Mouse (Mus musculus) limb, embryonic 13.5 days (tissue): ENCODE results near the gene Ndufb5. TPM values are rescaled to one million over a fixed set of nuclear protein-coding genes. Genes with fewer than 3 reads are reported as not detected.
"Not testable (repeated sequence)": the region's sequence is repeated elsewhere in the genome, so short reads cannot be mapped to it uniquely, and the experiment has no call there.

Experiments
- ATAC-seq: fragments of 200-750 bp; cut with Nextera tagmentation; 2 replicates; pipeline ENCODE4 v1.8.0; 2017; ENCODE audit warnings: low read depth, moderate number of reproducible peaks, moderate TSS enrichment; ENCODE audit not compliant: low FRiP score
- H3K27ac ChIP-seq: fragments of 300-500 bp; sonication (generic); 2 replicates; pipeline ENCODE4 v1.5.1; 2015; ENCODE audit warnings: inconsistent platforms, mild to moderate bottlenecking, moderate library complexity
- H3K27me3 ChIP-seq: fragments of 300-500 bp; sonication (generic); 2 replicates; pipeline ENCODE4 v1.6.1; 2015; ENCODE audit warnings: mild to moderate bottlenecking, inconsistent platforms
- H3K36me3 ChIP-seq: fragments of 300-500 bp; sonication (generic); 2 replicates; pipeline ENCODE4 v1.6.1; 2015; ENCODE audit warnings: inconsistent platforms, mild to moderate bottlenecking, moderate library complexity
- H3K4me1 ChIP-seq: fragments of 300-500 bp; sonication (generic); 2 replicates; pipeline ENCODE4 v1.6.1; 2015; ENCODE audit warnings: inconsistent platforms
- H3K4me2 ChIP-seq: fragments of 300-500 bp; sonication (generic); replicated peaks from 2 replicates; pipeline ENCODE4 v1.6.1; 2015; ENCODE audit warnings: inconsistent platforms, mild to moderate bottlenecking, moderate library complexity
- H3K4me3 ChIP-seq: fragments of 300-500 bp; sonication (generic); 2 replicates; pipeline ENCODE4 v1.5.1; 2015; ENCODE audit warnings: moderate library complexity, mild to moderate bottlenecking, inconsistent platforms
- H3K9ac ChIP-seq: fragments of 300-500 bp; sonication (generic); 2 replicates; pipeline ENCODE4 v1.6.1; 2015; ENCODE audit warnings: mild to moderate bottlenecking, inconsistent platforms
- H3K9me3 ChIP-seq: fragments of 300-500 bp; sonication (generic); 2 replicates; pipeline ENCODE4 v1.6.1; 2016; ENCODE audit warnings: inconsistent platforms
- WGBS: fragments of 180-500 bp; shearing (Covaris S2); methylation state at CpG from one replicate; pipeline ENCODE4 v1.1.7; 2015; 5-methylcytosine and 5-hydroxymethylcytosine counted together
- polyA plus RNA-seq: library from polyadenylated mRNA; unstranded; fragments of >200 nt; fragmentation: Nextera tagmentation; extraction: Ambion mirVana; gene quantifications from 2 replicates; pipeline ENCODE4 v1.2.1, GENCODE M21; 2015

Ndufb5 gene
- polyA plus RNA-seq, result 322 and 328 TPM in 2 replicates

DNA sequence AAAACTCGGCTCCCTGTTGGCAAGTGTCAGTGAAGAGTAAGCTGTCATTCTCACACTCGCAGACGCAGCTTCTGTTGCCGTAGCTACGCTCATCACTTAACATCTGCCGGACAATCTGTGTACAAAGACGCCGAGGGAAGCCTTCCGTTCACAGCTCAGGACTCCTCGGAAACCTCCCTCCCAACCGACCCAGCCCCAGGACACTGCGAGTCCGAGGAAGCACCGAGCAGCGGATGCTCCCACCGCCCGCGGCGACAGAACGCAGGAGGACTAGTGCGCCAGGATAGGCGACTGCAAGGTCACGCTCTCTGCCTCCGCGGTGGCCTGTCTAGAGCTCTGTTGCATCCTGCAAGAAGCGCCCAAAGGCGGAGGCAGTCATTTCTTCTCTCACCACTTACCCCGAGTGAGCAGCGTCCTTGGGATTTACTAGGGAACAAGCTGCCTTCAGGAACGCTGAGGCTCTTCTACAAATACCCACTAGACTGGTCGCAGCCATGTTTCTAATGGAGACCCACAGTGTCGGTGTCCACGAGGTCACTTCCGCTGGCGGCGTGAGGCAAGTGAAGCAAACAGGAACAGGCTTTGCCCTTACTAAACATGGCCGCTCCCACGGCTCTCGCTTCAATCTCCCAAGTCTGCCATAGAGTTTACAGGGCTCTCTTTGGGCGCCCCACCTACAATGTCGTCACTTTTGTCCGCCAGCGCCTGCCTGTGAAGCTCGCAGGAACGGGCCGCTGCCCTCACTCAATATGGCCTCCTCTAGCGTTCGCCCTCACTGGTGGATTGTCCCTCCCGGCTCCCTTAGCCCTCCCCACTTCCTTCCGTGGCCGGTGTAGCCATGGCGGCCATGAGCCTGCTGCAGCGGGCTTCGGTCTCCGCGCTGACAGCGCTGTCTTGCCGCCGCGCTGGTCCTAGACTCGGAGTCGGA, at the start of gene Ndufb5:
Gene Ndufb5, plus strand, starts transcription at position 747 of the 928 bp plus-strand sequence.
- H3K4me1 ChIP-seq, result peaks cover 19% of the 10 kb centered on the region
- peak within 1 kb of the TSS; percentile 90 for H3K4me3 ChIP-seq
- WGBS, result under 1% methylated on average over 62 of the region's 62 CpGs
- H3K9ac ChIP-seq, result peak within 1 kb of the TSS; percentile 90
- peaks cover 37% of the 10 kb centered on the region for H3K36me3 ChIP-seq
- no peaks in the 10 kb centered on the region for H3K9me3 ChIP-seq
- peak within 1 kb of the TSS; percentile 74 for H3K4me2 ChIP-seq
- no peaks in the 10 kb centered on the region for H3K27me3 ChIP-seq
- H3K27ac ChIP-seq, result peak within 1 kb of the TSS; percentile 70; the same call in 1 of the 2 replicates
- ATAC-seq, result peak; percentile 98

DNA sequence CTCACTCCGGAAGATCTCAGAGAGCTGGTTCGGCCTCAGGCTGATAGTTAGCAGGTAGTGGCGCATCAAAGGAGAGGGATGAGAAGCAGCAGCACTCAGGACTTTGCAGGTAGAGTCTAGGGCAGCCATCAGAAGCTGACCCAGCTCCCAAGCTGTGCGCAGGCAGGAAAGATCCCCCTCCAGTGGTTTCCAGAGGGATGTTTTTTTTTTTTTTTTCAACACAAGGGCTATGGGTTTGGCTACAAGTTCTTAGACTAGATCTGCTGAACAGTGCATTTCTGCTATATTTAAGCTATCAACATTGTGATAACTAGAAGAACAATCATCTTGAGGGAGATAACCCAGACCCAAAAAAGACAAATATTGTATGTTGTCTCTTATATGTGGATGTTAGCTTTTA, 49.6 kb upstream of the Ndufb5 start:
- 31% methylated on average over 4 of the region's 4 CpGs for WGBS
- Histone ChIP-seq H3K9me3 (no peaks in the 10 kb centered on the region), H3K36me3 (no peaks in the 10 kb centered on the region), H3K27me3 (no peaks in the 10 kb centered on the region), H3K4me2 (no peak overlapping the region), H3K4me1 (no peaks in the 10 kb centered on the region), H3K9ac (no peak overlapping the region), H3K27ac (no peak overlapping the region), H3K4me3 (no peak overlapping the region)
- no peak for ATAC-seq

DNA sequence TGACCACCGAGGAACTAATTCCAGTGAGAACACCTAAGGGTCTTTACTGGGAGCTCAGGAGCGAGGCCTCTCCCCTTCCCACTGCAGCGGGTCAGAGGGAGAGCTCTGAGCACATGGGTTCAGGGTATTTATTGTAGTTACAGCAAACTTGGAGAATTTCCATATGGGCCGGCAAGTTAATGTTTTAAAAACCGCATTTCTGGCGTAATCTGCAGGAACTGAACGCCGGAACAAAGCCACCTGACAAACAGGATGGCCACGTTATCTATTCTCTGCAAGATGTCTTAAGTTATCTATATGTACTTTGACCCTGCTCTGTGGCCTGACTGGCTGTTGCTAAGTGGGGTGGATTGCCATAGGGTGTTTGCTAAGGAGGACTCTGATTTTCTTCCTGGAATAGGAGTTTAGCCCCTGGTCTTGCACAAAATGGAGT, 47.2 kb upstream of the Ndufb5 start:
- Histone ChIP-seq H3K4me1 (no peaks in the 10 kb centered on the region), H3K36me3 (no peaks in the 10 kb centered on the region), H3K27me3 (no peaks in the 10 kb centered on the region), H3K27ac (no peak overlapping the region), H3K9ac (no peak overlapping the region), H3K9me3 (no peaks in the 10 kb centered on the region), H3K4me3 (no peak overlapping the region), H3K4me2 (no peak overlapping the region)
- 86% methylated on average over 9 of the region's 9 CpGs for WGBS
- ATAC-seq, result no peak

DNA sequence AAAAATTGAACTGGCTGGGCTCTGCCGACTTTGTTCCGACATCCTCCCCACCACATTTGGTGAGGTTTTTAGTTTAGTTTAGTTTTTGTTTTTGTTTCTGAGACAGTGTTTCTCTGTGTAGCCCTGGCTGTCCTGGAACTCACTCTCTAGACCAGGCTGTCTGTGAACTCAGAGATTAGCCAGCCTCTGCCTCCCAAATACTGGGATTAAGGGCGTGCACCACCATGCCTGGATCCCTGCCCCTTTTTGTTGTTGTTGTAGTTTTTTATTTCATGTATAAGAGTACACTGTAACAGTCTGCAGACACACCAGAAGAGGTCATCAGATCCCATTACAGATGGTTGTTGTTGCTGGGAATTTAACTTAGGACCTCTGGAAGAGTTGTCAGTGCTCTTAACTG, 46.8 kb upstream of the Ndufb5 start:
- no peak overlapping the region for H3K4me3 ChIP-seq
- H3K27me3 ChIP-seq, result no peaks in the 10 kb centered on the region
- H3K27ac ChIP-seq, result no peak overlapping the region
- ATAC-seq, result no peak
- 84% methylated on average over 3 of the region's 3 CpGs for whole genome bisulfite sequencing
- H3K4me1 ChIP-seq, result no peaks in the 10 kb centered on the region
- H3K4me2 ChIP-seq, result no peak overlapping the region
- H3K9me3 ChIP-seq, result no peaks in the 10 kb centered on the region
- H3K36me3 ChIP-seq, result no peaks in the 10 kb centered on the region
- H3K9ac ChIP-seq, result no peak overlapping the region

DNA sequence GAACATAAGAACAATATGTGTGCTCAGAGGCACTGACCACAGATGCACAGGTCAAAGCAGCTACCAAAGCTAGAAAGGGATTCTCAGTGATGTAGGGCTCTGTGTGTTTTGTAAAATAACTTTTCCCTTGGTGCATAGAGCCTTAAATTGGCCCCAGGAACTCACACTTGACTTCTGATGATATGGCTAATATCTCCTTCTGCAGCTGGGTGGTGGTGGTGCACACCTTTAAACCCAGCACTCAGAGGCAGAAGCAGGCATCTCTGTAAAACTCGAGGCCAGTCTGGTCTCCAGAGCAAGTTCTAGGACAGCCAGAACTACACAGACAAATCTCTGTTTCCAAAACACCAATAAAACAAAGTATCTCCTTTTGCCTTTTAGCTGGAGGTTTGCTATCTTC, 45.9 kb upstream of the Ndufb5 start:
- H3K4me1 ChIP-seq, result no peaks in the 10 kb centered on the region
- no peaks in the 10 kb centered on the region for H3K27me3 ChIP-seq
- H3K27ac ChIP-seq, result no peak overlapping the region
- 42% methylated on average over 1 of the region's 1 CpGs for WGBS
- no peak overlapping the region for H3K9ac ChIP-seq
- no peaks in the 10 kb centered on the region for H3K36me3 ChIP-seq
- H3K4me3 ChIP-seq, result no peak overlapping the region
- no peaks in the 10 kb centered on the region for H3K9me3 ChIP-seq
- H3K4me2 ChIP-seq, result no peak overlapping the region
- no peak for ATAC-seq

DNA sequence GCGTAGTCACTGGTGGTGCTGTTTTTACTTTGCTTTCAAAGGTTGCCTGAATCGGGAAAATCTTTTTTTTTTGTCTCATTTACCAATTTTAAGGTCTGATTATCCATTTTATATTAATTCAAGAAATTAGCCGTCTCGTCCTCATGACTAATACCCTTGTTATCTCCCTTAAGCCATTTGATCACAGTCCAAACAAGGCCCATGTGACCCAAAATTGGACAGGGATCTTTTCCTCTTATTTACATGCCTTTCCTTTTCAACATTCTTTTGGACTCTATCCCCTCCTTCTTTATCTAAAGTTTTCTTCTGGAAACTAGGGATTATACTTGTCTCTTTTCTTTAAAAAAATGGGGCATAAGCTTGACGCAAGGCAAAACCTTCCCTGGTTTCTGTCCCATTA, 44.9 kb upstream of the Ndufb5 start:
- no peak for ATAC-seq
- H3K9me3 ChIP-seq, result no peaks in the 10 kb centered on the region
- H3K4me1 ChIP-seq, result no peaks in the 10 kb centered on the region
- H3K36me3 ChIP-seq, result no peaks in the 10 kb centered on the region
- 81% methylated on average over 5 of the region's 5 CpGs for WGBS
- no peaks in the 10 kb centered on the region for H3K27me3 ChIP-seq
- H3K9ac ChIP-seq, result no peak overlapping the region
- no peak overlapping the region for H3K4me3 ChIP-seq
- H3K27ac ChIP-seq, result no peak overlapping the region
- no peak overlapping the region for H3K4me2 ChIP-seq

DNA sequence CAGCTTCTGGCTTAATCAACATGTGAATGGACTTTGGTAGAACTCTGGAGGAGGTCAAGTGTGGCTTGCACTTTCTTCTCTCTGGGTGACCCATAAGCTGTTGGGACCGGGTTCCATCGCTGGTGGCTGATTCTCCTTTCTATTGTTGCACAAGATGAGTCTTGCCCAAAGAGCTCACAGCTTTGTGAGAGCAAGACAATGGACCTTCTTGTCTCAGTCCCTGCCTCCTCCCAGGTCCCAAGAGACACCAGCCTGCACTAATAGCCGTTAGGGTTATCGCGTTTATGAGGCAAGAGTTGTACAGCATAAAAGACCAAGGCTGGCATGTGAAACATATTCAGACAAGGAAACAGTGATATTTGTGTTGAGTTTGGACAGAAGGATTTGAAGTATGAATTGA, 42.6 kb upstream of the Ndufb5 start:
- no peak overlapping the region for H3K4me3 ChIP-seq
- WGBS, result 72% methylated on average over 5 of the region's 5 CpGs
- H3K27ac ChIP-seq, result no peak overlapping the region
- no peaks in the 10 kb centered on the region for H3K4me1 ChIP-seq
- H3K36me3 ChIP-seq, result no peaks in the 10 kb centered on the region
- H3K9ac ChIP-seq, result no peak overlapping the region
- H3K27me3 ChIP-seq, result no peaks in the 10 kb centered on the region
- ATAC-seq, result no peak
- H3K4me2 ChIP-seq, result no peak overlapping the region
- no peaks in the 10 kb centered on the region for H3K9me3 ChIP-seq

DNA sequence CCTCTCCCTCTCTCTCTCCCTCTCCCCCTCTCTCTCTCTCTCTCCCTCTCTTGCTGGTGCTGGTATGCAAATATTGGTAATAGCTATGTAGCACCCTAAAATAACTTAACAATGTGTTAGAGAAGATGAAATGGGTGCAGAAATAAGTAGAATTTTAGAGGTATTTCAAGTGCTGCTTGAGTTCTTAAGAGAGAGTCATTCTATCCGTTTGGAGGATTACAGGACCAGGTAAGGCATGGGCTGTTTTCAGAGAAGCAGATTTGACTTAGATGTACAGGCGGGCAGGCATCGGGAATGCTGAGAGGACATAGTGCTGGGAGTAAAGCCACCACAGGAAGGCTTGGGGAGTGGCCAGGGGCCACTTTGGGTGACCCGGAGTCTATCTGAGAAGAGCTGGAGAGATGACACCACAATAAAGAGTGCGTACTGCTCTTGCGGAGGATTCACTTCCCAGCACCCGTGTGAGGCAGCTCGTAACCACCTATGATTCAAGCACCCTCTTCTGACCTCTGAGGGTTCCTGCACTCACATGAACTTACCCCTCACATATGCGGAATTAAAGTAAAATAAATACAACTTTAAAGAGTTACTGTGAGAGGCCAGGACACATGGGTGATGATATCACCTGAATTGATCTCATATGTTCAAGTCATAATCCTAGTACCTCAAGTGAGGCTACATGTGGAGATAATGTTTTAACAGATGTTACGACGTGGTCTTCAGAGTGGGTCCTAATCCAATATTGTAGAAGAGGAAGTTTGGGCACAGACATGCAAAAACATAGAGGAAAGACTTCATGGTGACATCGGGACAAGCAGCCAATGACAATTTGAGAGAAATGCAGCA, 41.8 kb upstream of the Ndufb5 start:
- H3K4me2 ChIP-seq, result no peak overlapping the region
- 64% methylated on average over 12 of the region's 12 CpGs for WGBS
- no peaks in the 10 kb centered on the region for H3K9me3 ChIP-seq
- H3K27me3 ChIP-seq, result no peaks in the 10 kb centered on the region
- no peak overlapping the region for H3K9ac ChIP-seq
- H3K27ac ChIP-seq, result no peak overlapping the region
- H3K4me1 ChIP-seq, result no peaks in the 10 kb centered on the region
- H3K4me3 ChIP-seq, result no peak overlapping the region
- H3K36me3 ChIP-seq, result no peaks in the 10 kb centered on the region
- ATAC-seq, result no peak

DNA sequence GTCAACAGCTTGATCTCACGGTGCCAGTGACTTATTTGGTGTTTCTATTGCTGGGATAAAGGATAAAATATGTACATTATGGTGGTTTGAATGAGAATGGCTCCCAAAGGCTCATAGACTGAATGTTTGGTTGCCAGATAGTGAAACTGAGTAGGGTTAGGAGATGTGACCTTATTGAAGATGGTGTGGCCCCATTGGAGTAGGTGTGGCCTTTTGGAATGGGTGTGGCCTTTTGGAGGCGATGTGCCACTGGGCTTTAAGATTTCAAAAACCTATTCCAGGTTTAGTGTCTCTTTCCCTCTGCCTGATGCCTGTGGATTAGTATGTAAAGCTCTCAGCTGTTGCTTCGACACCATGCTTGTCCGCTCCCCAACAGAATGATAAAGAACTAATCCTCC, 41.2 kb upstream of the Ndufb5 start:
- Histone ChIP-seq H3K4me1 (no peaks in the 10 kb centered on the region), H3K9ac (no peak overlapping the region), H3K4me2 (no peak overlapping the region), H3K4me3 (no peak overlapping the region), H3K27me3 (no peaks in the 10 kb centered on the region), H3K27ac (no peak overlapping the region), H3K9me3 (no peaks in the 10 kb centered on the region), H3K36me3 (no peaks in the 10 kb centered on the region)
- WGBS, result 88% methylated on average over 4 of the region's 4 CpGs
- no peak for ATAC-seq

DNA sequence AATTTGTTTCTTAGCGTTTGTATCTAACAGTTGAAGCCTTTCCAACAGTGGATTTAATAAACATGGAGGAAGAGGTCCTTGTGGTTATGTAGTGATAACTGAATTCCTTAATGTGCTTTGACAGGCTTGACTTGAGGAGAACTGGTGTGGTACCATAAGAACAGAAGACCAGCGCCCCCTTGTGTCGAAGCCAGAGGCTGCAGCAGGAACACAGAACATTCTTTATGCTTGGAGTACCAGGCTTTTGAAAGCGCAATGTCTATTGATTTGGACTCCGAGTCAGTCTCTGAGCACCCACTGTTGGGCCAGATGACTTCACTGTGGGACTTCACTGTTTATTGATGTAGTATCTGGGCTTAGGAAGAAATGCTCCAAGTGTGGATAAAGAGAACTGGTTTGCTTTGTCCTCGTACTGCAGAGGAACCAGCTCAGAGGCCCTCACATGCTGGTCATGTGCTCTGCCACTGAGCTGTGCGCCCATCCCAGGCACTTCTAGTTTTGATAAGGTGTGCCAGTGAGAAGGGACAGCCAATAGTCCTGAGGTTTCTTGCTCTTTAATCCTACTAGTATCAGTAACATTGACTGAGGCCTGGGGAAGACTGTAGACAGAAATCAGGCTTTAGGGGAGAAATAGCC, 38.4 kb upstream of the Ndufb5 start:
- no peak overlapping the region for H3K27ac ChIP-seq
- peak; percentile 66; the same call in 1 of the 2 replicates for ATAC-seq
- 43% methylated on average over 7 of the region's 7 CpGs for WGBS
- no peak overlapping the region for H3K9ac ChIP-seq
- no peaks in the 10 kb centered on the region for H3K9me3 ChIP-seq
- no peak overlapping the region for H3K4me3 ChIP-seq
- no peaks in the 10 kb centered on the region for H3K4me1 ChIP-seq
- no peaks in the 10 kb centered on the region for H3K27me3 ChIP-seq
- no peaks in the 10 kb centered on the region for H3K36me3 ChIP-seq
- H3K4me2 ChIP-seq, result no peak overlapping the region

DNA sequence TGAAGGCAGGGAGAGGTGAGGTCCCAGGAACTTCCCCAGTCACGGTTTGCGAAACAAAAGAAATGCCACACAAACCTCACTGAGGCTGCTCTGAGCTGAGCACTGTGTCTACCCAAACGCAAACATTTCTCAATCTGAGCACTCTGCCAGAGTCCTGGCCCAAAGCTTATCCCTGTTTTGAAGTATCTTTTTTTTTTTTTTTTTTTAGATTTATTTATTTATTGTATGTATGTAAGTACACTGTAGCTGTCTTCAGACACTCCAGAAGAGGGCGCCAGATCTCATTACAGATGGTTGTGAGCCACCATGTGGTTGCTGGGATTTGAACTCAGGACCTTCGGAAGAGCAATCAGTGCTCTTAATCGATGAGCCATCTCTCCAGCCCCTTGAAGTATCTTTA, 32.8 kb upstream of the Ndufb5 start:
- H3K27me3 ChIP-seq, H3K4me1 ChIP-seq, H3K36me3 ChIP-seq, H3K9me3 ChIP-seq, H3K4me2 ChIP-seq, H3K27ac ChIP-seq, ATAC-seq, H3K4me3 ChIP-seq, H3K9ac ChIP-seq: not testable (repeated sequence)
- 97% methylated on average over 6 of the region's 6 CpGs for WGBS

DNA sequence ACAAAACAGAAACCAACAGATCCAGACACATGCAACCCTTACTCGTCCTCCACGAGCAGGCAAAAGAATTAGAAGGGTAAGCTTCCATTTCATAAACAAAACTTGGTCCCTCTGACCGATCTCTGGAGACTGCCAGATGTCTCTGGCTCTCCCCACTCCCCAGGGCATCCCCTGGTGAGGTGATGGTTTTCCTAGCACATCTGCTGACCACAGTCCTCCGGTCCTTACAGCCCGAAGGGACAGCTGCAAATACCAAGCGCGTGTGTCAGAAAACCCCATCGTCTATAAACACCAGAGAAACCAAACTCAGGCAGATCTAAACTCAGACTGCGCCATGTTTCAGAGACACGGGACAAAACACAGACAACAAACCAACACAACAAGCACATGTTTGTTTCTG, 32.2 kb upstream of the Ndufb5 start:
- WGBS, result 88% methylated on average over 10 of the region's 10 CpGs
- H3K36me3 ChIP-seq, H3K27ac ChIP-seq: not testable (repeated sequence)

More for the DNA sequence above, 32.2 kb upstream of the Ndufb5 start:
- not testable (repeated sequence) for H3K4me3 ChIP-seq, H3K4me1 ChIP-seq, H3K9me3 ChIP-seq, H3K4me2 ChIP-seq, ATAC-seq, H3K9ac ChIP-seq, H3K27me3 ChIP-seq
